Mouse (Mus musculus) limb, embryonic 12.5 days (tissue): Measurements from ENCODE around the gene Sdk2. TPM values are rescaled to one million over a fixed set of nuclear protein-coding genes. Genes with fewer than 3 reads are reported as not detected.

Experiments used
- ATAC-seq: fragments of 200-750 bp; cut with Nextera tagmentation; 2 replicates; pipeline ENCODE4 v1.8.0; 2017; ENCODE audit warnings: low read depth, moderate TSS enrichment; ENCODE audit not compliant: insufficient number of reproducible peaks, insufficient read depth, low FRiP score, low TSS enrichment
- H3K27ac ChIP-seq: fragments of 300-500 bp; sonication (generic); 2 replicates; pipeline ENCODE4 v1.5.1; 2016; ENCODE audit warnings: mild to moderate bottlenecking, moderate library complexity
- H3K27me3 ChIP-seq: fragments of 300-500 bp; sonication (generic); 2 replicates; pipeline ENCODE4 v1.6.1; 2016; ENCODE audit warnings: mild to moderate bottlenecking, moderate library complexity
- H3K36me3 ChIP-seq: fragments of 300-500 bp; sonication (generic); 2 replicates; pipeline ENCODE4 v1.6.1; 2016; ENCODE audit warnings: mild to moderate bottlenecking, moderate library complexity
- H3K4me1 ChIP-seq: fragments of 300-500 bp; sonication (generic); replicated peaks from 2 replicates; pipeline ENCODE4 v1.6.1; 2016
- H3K4me2 ChIP-seq: fragments of 300-500 bp; sonication (generic); 2 replicates; pipeline ENCODE4 v1.6.1; 2016; ENCODE audit warnings: mild to moderate bottlenecking, moderate library complexity
- H3K4me3 ChIP-seq: fragments of 300-500 bp; sonication (generic); replicated peaks from 2 replicates; pipeline ENCODE4 v1.5.1; 2016; ENCODE audit warnings: mild to moderate bottlenecking
- H3K9ac ChIP-seq: fragments of 300-500 bp; sonication (generic); replicated peaks from 2 replicates; pipeline ENCODE4 v1.6.1; 2016; ENCODE audit warnings: mild to moderate bottlenecking, moderate library complexity
- H3K9me3 ChIP-seq: fragments of 300-500 bp; sonication (generic); 2 replicates; pipeline ENCODE4 v1.6.1; 2016; ENCODE audit warnings: mild to moderate bottlenecking, moderate library complexity
- WGBS: fragments of 180-500 bp; shearing (Covaris S2); methylation state at CpG from one replicate; pipeline ENCODE4 v1.1.7; 2016; 5-methylcytosine and 5-hydroxymethylcytosine counted together
- polyA plus RNA-seq: library from polyadenylated mRNA; unstranded; fragments of >200 nt; fragmentation: Nextera tagmentation; extraction: Ambion mirVana; gene quantifications from 2 replicates; pipeline ENCODE4 v1.2.1, GENCODE M21; 2016

Sdk2 gene
- polyA plus RNA-seq, 1 experiment from 2014 or later, result 2.3 TPM

DNA sequence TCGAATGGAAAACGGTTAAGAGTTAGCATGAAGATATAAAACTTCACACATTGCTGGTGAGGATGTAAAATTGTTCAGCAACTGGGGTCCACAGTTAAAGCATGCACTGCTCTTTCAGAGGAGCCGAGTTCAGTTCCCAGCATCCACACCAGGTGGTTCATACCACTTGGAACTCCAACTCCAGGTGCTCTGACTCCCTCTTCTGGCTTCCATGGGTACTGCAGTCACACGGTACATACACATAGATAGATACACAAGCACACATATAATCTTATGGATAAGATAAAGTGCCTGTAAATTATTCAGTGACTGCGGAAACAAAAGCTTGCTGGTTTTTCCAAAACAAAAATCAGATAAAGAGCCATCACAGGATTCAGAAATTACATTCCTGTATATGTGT is 19.9 kb downstream of the Sdk2 start:
- Histone ChIP-seq H3K27me3 (no peaks in the 10 kb centered on the region), H3K9me3 (peaks cover 6% of the 10 kb centered on the region; the same call in 1 of the 2 replicates), H3K4me1 (peaks cover 20% of the 10 kb centered on the region), H3K9ac (no peak overlapping the region), H3K4me3 (no peak overlapping the region), H3K36me3 (0 out of 2 replicates have a peak, but pooled peaks cover 3% of the 10 kb centered on the region), H3K27ac (no peak overlapping the region), H3K4me2 (no peak overlapping the region)
- WGBS, result 95% methylated on average over 5 of the region's 5 CpGs
- no peak for ATAC-seq

DNA sequence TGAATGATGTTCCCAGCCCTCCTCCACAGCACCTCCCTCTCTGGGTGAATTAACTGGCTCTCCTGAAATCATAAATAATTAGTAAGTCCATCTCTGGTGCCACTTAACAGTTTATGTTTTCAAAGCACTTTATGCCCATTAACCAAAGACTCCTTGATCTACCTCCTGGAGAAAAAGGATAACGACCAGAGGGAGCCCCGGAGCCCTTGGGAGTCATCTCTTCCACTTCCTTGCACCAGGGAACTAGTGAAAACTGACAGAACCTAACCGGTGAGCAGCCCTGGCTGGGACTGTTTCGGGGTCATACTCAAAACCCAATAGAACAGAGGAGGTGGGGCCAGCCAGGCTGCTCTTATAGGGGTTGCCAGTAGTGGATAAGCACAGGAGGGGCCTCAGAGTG is 22.5 kb downstream of the Sdk2 start:
- peaks cover 27% of the 10 kb centered on the region for H3K4me1 ChIP-seq
- no peak for ATAC-seq
- 49% methylated on average over 4 of the region's 4 CpGs for WGBS
- no peak overlapping the region for H3K9ac ChIP-seq
- H3K27ac ChIP-seq, result no peak overlapping the region
- peaks cover 6% of the 10 kb centered on the region; the same call in 1 of the 2 replicates for H3K9me3 ChIP-seq
- H3K4me2 ChIP-seq, result no peak overlapping the region
- H3K36me3 ChIP-seq, result 0 out of 2 replicates have a peak, but pooled peaks cover 3% of the 10 kb centered on the region
- 0 out of 2 replicates have a peak, but pooled peaks cover 5% of the 10 kb centered on the region for H3K27me3 ChIP-seq
- no peak overlapping the region for H3K4me3 ChIP-seq

DNA sequence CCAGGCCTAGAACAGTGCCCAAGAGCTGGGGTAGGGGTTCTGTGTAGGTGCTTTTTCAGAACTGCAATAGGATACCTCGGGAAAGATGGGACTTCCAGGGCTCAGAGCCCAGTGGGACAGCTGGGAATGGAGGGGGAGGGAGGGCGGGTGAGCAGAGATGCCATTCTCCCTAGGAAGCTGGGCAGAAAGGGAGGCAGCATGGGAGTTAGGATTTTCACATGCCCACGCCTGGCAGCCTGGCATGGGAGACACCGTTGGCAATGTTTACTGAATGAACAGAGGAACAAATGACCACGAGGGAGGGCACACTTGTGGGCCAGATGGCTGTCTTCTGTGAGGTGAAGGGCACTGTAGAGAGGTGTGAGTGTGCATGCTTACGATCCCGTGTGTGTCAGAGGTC is 23.3 kb downstream of the Sdk2 start:
- 62% methylated on average over 7 of the region's 7 CpGs for WGBS
- no peak overlapping the region for H3K27ac ChIP-seq

DNA sequence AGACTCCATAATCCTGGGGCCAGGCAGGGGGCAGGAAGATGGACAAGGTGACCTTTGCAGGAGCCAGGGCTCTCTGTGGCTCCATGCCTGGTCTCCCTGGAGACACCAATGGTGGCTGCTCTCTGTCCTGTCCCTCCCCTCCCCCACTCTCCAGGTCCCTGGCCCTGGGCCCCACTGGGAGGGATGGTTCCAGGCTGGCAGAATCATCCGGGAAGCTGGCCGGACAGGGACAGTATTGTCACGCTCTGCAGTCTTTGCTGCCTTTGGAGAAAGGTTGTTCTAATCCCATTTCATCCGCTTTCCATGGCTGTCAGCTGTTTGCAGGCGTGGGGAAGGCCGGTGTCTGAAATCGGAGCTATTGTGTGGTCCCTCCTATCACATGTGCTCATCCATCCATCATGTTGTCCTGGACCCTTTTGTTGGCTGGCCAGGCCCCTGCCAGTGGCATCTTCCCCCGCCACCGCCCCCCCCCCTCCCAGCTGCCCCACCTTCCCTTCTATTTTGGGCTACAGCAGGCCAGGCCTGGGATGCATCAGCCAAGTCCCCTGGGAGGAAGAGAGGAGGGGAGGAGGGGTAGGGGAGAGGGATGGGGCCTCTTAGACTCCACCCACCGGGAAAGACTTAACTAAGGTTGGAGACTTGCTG is 26.3 kb downstream of the Sdk2 start:
- Histone ChIP-seq H3K36me3 (no peaks in the 10 kb centered on the region), H3K27ac (peak overlapping the region; percentile 18; the same call in 1 of the 2 replicates), H3K4me2 (no peak overlapping the region), H3K27me3 (peaks cover 8% of the 10 kb centered on the region; the same call in 1 of the 2 replicates), H3K4me1 (peaks cover 13% of the 10 kb centered on the region), H3K9me3 (no peaks in the 10 kb centered on the region), H3K4me3 (no peak overlapping the region), H3K9ac (no peak overlapping the region; the same call in 1 of the 2 replicates)
- WGBS, result 16% methylated on average over 8 of the region's 10 CpGs
- ATAC-seq, result peak; percentile 50; the same call in 1 of the 2 replicates

More for the DNA sequence above, 23.3 kb downstream of the Sdk2 start:
- Histone ChIP-seq H3K4me2 (no peak overlapping the region), H3K27me3 (0 out of 2 replicates have a peak, but pooled peaks cover 5% of the 10 kb centered on the region), H3K4me3 (no peak overlapping the region), H3K4me1 (peaks cover 21% of the 10 kb centered on the region), H3K36me3 (0 out of 2 replicates have a peak, but pooled peaks cover 3% of the 10 kb centered on the region), H3K9me3 (peaks cover 6% of the 10 kb centered on the region; the same call in 1 of the 2 replicates), H3K9ac (no peak overlapping the region)
- ATAC-seq, result no peak

DNA sequence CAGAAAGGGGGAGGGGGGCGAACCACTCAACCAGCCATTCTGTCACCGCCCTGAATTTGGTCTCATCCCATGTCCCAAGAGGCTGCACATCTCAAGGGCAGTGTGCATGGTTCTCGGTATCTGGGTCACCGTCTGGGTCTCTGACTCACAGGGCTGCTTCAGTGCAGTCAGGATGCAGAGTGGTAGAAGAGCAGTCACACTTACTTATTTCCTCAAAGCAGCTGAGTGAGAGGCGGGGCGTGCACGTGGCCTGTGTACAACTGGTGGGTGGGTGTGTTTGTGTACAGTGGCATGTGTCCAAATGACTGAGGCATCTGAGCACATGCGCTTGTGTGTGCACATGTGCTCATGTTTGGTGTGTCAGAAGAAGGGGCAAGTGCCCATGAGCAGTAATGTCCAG is 28.8 kb downstream of the Sdk2 start:
- Histone ChIP-seq H3K36me3 (no peaks in the 10 kb centered on the region), H3K4me2 (no peak overlapping the region), H3K4me1 (peaks cover 13% of the 10 kb centered on the region), H3K9me3 (no peaks in the 10 kb centered on the region), H3K9ac (no peak overlapping the region), H3K27ac (no peak overlapping the region), H3K27me3 (peaks cover 13% of the 10 kb centered on the region; the same call in 1 of the 2 replicates), H3K4me3 (no peak overlapping the region)
- ATAC-seq, result no peak
- 86% methylated on average over 8 of the region's 8 CpGs for WGBS

DNA sequence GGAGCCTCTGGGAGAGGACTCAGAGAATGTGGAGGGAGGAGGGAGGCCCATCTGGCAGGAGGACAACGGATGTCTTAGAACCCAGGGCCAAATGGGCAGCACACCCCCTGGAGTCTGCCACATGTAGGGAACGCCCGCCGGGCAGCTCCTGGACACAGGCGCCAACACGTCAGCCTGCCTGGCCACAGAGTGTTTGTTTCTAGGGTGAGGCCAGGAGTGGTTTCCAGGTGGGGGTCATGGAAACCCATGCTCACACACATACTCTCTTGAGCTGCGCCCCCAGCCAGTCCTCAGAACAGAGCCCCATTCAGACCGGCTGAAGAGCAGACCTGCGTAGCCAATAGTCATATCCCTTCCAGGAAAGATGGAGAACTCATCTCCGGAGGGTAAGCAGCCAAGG is 35.4 kb downstream of the Sdk2 start:
- Histone ChIP-seq H3K4me2 (no peak overlapping the region), H3K27ac (no peak overlapping the region), H3K4me1 (peaks cover 29% of the 10 kb centered on the region), H3K36me3 (no peaks in the 10 kb centered on the region), H3K4me3 (no peak overlapping the region), H3K27me3 (peaks cover 24% of the 10 kb centered on the region; the same call in 1 of the 2 replicates), H3K9ac (no peak overlapping the region), H3K9me3 (no peaks in the 10 kb centered on the region)
- 82% methylated on average over 10 of the region's 10 CpGs for WGBS
- ATAC-seq, result no peak

DNA sequence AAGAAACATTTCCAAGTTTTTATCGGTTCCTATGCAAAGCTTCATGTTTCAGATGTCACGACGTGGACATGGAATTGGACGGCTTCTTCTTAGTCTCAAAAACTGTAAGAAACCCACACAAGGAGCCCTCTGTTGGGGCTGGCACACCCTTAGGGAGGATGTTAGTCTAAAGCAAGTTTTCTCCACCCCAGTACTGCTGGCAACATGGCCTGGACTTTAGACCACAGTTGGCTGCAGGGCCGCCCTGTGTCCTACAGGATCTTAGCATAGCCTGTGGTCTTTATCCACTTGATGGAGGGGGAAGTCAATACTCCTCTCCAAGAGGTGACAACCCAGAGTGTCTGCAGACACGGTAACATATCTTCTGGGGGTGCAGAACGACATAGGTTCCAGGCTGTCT is 36.6 kb downstream of the Sdk2 start:
- no peak overlapping the region for H3K9ac ChIP-seq
- no peaks in the 10 kb centered on the region for H3K36me3 ChIP-seq
- no peak overlapping the region for H3K4me2 ChIP-seq
- 84% methylated on average over 7 of the region's 7 CpGs for WGBS
- H3K9me3 ChIP-seq, result no peaks in the 10 kb centered on the region
- H3K4me3 ChIP-seq, result no peak overlapping the region
- H3K27ac ChIP-seq, result no peak overlapping the region
- no peak for ATAC-seq
- peaks cover 29% of the 10 kb centered on the region for H3K4me1 ChIP-seq
- H3K27me3 ChIP-seq, result peaks cover 22% of the 10 kb centered on the region; the same call in 1 of the 2 replicates

DNA sequence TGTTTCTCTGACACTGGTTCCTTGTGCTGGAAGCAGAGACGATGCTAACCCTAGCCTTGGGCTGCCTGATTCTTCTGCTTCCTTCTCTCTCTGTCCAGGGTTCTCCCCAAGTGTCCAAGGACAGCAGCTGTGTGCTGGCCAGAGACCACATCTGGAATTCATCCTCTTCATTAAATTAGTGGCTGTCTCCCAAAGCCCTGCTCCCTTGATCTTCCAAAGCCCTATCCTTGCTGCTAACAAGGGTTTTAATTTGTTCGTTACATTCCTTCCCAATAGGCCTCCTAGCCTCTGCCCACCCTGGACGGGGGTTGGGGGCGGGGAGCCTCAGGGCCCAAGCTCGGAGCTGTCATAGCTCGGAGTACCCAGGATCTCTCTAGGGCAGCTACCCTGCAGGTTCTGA is 38.3 kb downstream of the Sdk2 start:
- H3K4me2 ChIP-seq, result no peak overlapping the region
- no peaks in the 10 kb centered on the region for H3K9me3 ChIP-seq
- H3K9ac ChIP-seq, result no peak overlapping the region
- 15% methylated on average over 6 of the region's 6 CpGs for WGBS
- no peak for ATAC-seq
- H3K4me1 ChIP-seq, result peaks cover 29% of the 10 kb centered on the region
- H3K4me3 ChIP-seq, result no peak overlapping the region
- no peak overlapping the region for H3K27ac ChIP-seq
- peaks cover 33% of the 10 kb centered on the region for H3K27me3 ChIP-seq
- H3K36me3 ChIP-seq, result no peaks in the 10 kb centered on the region

DNA sequence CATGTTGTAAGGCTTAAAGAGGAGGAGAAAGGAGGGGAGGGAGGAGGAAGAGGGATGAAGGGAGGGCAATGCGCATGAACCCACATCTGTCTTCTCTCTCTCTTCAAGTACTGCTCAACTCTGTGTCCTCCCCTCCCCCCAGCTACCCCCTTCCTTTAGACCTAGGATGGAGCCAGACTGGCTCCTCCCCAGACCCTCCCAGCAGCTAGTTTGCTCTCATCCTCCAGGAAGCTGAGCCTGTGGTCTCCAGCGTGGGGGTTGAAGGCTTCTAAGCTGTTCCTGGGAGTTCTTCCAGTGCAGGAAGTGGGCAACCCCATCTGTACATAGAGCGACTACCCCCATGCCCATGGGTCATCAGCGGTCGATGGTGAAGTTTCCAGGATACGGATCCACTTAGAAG is 38.8 kb downstream of the Sdk2 start:
- Histone ChIP-seq H3K4me1 (peaks cover 29% of the 10 kb centered on the region), H3K9ac (no peak overlapping the region), H3K27ac (no peak overlapping the region), H3K36me3 (no peaks in the 10 kb centered on the region), H3K4me3 (no peak overlapping the region), H3K4me2 (no peak overlapping the region), H3K27me3 (peaks cover 32% of the 10 kb centered on the region), H3K9me3 (no peaks in the 10 kb centered on the region)
- ATAC-seq, result no peak
- 31% methylated on average over 6 of the region's 6 CpGs for WGBS

DNA sequence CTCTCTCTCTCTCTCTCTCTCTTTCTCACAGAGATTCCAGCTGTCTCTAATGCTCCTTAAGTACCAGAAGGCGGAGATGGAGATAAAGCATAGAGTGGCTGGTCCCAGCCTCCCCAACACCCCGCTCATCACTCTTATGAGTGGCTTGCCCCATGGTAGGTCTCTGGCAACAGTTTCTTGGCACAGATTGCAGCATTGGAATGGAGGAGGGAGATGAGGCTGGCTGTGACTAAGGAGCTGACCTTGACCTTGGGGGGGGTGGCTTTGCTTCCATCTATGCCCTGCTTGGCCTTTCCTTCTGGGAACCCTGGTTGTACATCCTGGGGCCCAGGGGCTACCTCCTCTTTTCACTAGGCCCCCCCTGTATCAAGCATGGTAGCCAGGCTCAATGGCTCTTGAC is 41.8 kb downstream of the Sdk2 start:
- Histone ChIP-seq H3K9ac (no peak overlapping the region), H3K4me1 (peaks cover 29% of the 10 kb centered on the region), H3K27me3 (peaks cover 31% of the 10 kb centered on the region), H3K4me2 (no peak overlapping the region), H3K36me3 (no peaks in the 10 kb centered on the region), H3K9me3 (no peaks in the 10 kb centered on the region), H3K4me3 (no peak overlapping the region), H3K27ac (no peak overlapping the region)
- ATAC-seq, result no peak
- 90% methylated on average over 2 of the region's 2 CpGs for WGBS

DNA sequence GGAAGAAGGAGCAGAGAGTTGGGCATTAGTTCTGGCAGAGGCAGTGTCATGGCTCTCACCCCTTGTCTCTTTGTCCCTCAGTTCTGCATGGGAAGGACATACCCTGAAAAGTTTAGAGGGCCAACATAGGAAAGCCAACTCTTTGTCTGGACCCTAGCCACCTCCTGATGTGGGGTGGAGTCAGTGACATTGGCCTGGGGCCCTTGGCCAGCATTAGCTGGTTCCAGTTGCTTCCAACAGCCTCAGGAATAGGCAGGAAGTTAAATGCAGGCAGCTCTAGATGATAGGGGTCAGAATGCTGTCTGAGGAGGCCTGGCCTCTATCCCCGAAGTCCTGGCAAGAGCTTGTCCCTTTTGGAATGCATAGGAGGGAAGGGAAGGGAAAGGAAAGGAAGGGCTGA is 42.9 kb downstream of the Sdk2 start:
- Histone ChIP-seq H3K4me2 (no peak overlapping the region), H3K36me3 (no peaks in the 10 kb centered on the region), H3K27ac (no peak overlapping the region), H3K9me3 (no peaks in the 10 kb centered on the region), H3K4me1 (peaks cover 28% of the 10 kb centered on the region), H3K27me3 (peaks cover 42% of the 10 kb centered on the region), H3K9ac (no peak overlapping the region; the same call in 1 of the 2 replicates), H3K4me3 (no peak overlapping the region)
- ATAC-seq, result no peak
- 77% methylated on average over 1 of the region's 1 CpGs for WGBS

DNA sequence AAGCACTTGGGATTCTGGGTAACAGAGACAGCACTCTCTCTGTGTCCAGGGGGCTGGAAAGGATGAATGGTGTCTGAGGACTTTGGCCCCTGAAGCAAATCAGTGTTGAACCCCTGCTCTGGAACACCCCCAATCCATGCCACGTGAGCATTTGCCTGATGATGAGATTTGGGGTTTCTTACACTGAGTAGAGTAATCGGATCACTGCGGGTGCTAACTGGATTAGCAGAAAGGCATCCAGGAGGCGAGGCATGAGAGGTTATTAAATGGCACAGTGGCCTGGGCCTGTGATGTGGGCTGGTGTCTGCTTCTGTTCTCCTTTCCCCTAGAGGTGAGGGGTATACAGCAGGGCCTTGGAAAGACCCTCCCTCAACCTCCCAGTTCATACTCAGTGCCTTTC is 44.7 kb downstream of the Sdk2 start:
- H3K9ac ChIP-seq, result no peak overlapping the region
- no peak for ATAC-seq
- no peaks in the 10 kb centered on the region for H3K9me3 ChIP-seq
- no peak overlapping the region for H3K4me2 ChIP-seq
- 72% methylated on average over 4 of the region's 4 CpGs for WGBS
- no peaks in the 10 kb centered on the region for H3K36me3 ChIP-seq
- H3K27me3 ChIP-seq, result peaks cover 60% of the 10 kb centered on the region
- H3K4me3 ChIP-seq, result no peak overlapping the region
- H3K4me1 ChIP-seq, result peaks cover 15% of the 10 kb centered on the region
- H3K27ac ChIP-seq, result no peak overlapping the region
